Mouse (Mus musculus): ENCODE results near the gene Gipc3. TPM values are rescaled to one million over a fixed set of nuclear protein-coding genes. Genes with fewer than 3 reads are reported as not detected.

Gipc3 gene
- polyA plus RNA-seq, 1 experiment from 2014 or later, result 0.04 TPM

DNA sequence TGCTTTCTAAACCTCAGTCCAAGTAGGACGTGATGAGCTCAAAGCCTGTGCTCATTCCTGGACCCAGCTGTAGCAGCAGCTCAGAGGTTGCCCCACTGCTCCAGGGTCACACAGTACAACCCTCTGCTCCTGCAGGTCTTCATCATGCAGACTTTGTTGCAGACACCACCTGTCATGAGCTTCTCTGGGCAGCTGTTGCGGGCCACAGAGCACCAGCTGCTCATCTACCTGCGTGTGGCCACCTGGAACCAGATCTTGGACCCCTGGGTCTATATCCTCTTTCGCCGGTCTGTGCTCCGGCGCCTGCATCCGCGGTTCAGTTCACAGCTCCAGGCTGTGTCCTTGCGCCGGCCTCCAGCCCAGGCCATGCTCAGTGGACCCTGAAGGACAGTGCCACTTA, 8.7 kb downstream of the Gipc3 start:
- no peaks in the 10 kb centered on the region for H3K36me3 ChIP-seq (ENCODE audit: control insufficient read depth, insufficient read depth)
- H3K9ac ChIP-seq (ENCODE audit: low read depth, low read length), result no peak overlapping the region
- H3K4me3 ChIP-seq (ENCODE audit: low read depth, low read length), result no peak overlapping the region
- WGBS, result 80% methylated on average over 11 of the region's 11 CpGs
- H3K27me3 ChIP-seq (replicated peaks; ENCODE audit: control insufficient read depth, insufficient read depth, low read length), result peaks cover 14% of the 10 kb centered on the region
- TF ChIP-seq CTCF (IDR thresholded peaks at IDR 0.05; ENCODE audit: low read depth), result no peak
- no peak overlapping the region for H3K27ac ChIP-seq (ENCODE audit: low read depth, low read length)
- no peak for ATAC-seq
- no peak overlapping the region for H3K4me2 ChIP-seq (replicated peaks; ENCODE audit: low read depth)
- 0 out of 2 replicates have a peak, but pooled peaks cover 5% of the 10 kb centered on the region for H3K4me1 ChIP-seq (replicated peaks; ENCODE audit: control insufficient read depth, insufficient read depth, low read length)
- H3K9me3 ChIP-seq (ENCODE audit: control insufficient read depth), result no peaks in the 10 kb centered on the region

DNA sequence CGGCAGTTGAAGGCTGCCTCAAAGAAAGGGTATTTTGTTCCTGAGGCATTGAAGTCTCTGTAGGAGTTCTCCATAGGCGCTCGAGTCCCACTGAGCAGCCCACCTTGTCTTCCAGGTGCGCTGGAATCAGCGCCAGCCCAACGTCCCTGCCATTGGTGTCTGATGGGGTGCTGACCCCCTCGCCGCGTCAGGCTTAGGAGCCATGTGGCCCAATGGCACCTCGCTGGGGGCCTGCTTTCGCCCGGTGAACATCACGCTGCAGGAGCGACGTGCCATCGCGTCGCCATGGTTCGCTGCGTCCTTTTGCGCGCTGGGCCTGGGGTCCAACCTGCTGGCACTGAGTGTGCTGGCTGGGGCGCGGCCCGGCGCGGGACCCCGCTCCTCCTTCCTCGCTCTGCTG, 10.8 kb downstream of the Gipc3 start:
- no peak overlapping the region for H3K9ac ChIP-seq (ENCODE audit: low read depth, low read length)

DNA sequence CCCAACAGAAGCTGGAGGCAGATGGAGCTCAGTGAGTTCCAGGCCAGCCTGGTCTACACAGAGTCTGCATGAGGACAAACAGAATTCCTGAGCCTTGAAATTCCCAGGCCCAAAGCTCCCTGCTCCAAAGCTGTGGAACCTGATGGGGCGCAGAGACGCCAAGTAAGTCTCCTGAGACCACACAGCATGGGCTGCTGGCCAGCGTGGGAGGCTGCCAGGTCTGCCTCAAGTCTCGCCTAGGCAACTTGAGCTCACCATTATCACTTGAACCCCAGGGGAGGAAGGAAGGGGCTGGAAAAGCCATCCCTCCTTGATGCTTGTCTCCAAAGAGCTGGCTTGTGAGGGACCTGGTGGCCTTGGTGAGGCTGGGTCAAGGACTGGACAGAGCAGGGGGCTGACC, 13.1 kb downstream of the Gipc3 start:
- Histone ChIP-seq H3K36me3 (ENCODE audit: control insufficient read depth, insufficient read depth) (peaks cover 20% of the 10 kb centered on the region), H3K4me2 (replicated peaks; ENCODE audit: low read depth) (peak overlapping the region; percentile 30; the same call in 1 of the 2 replicates), H3K9ac (ENCODE audit: low read depth, low read length) (no peak overlapping the region; the same call in 1 of the 2 replicates), H3K27ac (ENCODE audit: low read depth, low read length) (peak overlapping the region; percentile 57), H3K9me3 (ENCODE audit: control insufficient read depth) (no peaks in the 10 kb centered on the region), H3K4me1 (replicated peaks; ENCODE audit: control insufficient read depth, insufficient read depth, low read length) (peaks cover 12% of the 10 kb centered on the region; the same call in 1 of the 2 replicates), H3K4me3 (ENCODE audit: low read depth, low read length) (no peak overlapping the region), H3K27me3 (replicated peaks; ENCODE audit: control insufficient read depth, insufficient read depth, low read length) (peaks cover 14% of the 10 kb centered on the region)
- ATAC-seq, result peak; percentile 9; the same call in 1 of the 2 replicates
- WGBS, result 55% methylated on average over 4 of the region's 4 CpGs
- TF ChIP-seq CTCF (IDR thresholded peaks at IDR 0.05; ENCODE audit: low read depth), result no peak

More for the DNA sequence above, 10.8 kb downstream of the Gipc3 start:
- H3K9me3 ChIP-seq (ENCODE audit: control insufficient read depth), result no peaks in the 10 kb centered on the region
- H3K4me2 ChIP-seq (replicated peaks; ENCODE audit: low read depth), result 0 out of 2 replicates have a peak overlapping the region, but pooled peaks have one; percentile 24
- peak overlapping the region; percentile 5; the same call in 1 of the 2 replicates for H3K4me3 ChIP-seq (ENCODE audit: low read depth, low read length)
- WGBS, result 37% methylated on average over 29 of the region's 29 CpGs
- ATAC-seq, result no peak
- H3K36me3 ChIP-seq (ENCODE audit: control insufficient read depth, insufficient read depth), result no peaks in the 10 kb centered on the region
- H3K4me1 ChIP-seq (replicated peaks; ENCODE audit: control insufficient read depth, insufficient read depth, low read length), result peaks cover 12% of the 10 kb centered on the region; the same call in 1 of the 2 replicates
- no peak for TF ChIP-seq CTCF (IDR thresholded peaks at IDR 0.05; ENCODE audit: low read depth)
- H3K27me3 ChIP-seq (replicated peaks; ENCODE audit: control insufficient read depth, insufficient read depth, low read length), result peaks cover 14% of the 10 kb centered on the region
- no peak overlapping the region for H3K27ac ChIP-seq (ENCODE audit: low read depth, low read length)

DNA sequence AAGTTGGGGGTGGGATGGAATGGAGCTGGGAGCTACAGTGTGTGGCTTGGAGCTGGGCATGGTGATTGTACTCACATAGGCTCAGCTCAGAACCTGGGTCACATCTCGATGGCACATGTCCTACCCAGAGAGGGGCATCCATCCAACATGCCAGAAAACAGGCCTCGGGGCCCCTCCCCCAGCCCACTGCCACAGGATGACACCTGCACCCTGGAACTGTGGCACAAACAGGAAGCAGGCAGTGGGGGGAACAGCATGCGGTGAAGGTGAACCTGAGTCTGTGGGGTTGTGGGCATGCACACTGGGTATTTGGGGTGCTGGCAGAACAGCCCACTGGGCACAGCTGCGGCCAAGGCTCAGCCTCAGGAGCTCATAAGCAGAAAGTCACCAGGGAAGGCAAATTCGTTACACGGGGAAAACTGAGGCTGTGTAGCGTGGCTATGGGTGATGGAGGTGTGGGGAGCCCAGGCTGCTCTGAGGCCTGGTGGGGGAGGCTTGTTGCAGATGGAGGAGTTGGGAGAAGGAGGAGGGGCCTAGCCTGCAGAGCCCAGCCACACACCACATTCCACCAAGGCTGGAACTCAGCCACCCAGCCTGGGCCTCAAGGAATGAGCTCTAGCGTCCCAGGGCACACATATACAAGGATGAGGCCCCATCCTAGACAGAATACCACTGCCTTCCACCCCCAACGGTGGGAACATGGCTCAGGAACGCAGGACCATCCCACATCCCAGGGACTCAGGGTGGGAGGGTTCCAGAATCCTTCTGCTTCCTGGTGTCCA, 13.7 kb downstream of the Gipc3 start:
- H3K27me3 ChIP-seq (replicated peaks; ENCODE audit: control insufficient read depth, insufficient read depth, low read length), result peaks cover 14% of the 10 kb centered on the region
- no peak overlapping the region for H3K4me3 ChIP-seq (ENCODE audit: low read depth, low read length)
- H3K27ac ChIP-seq (ENCODE audit: low read depth, low read length), result peak overlapping the region; percentile 60
- ATAC-seq, result peak; percentile 32; the same call in 1 of the 2 replicates
- H3K9me3 ChIP-seq (ENCODE audit: control insufficient read depth), result no peaks in the 10 kb centered on the region
- 60% methylated on average over 10 of the region's 10 CpGs for WGBS
- TF ChIP-seq CTCF (IDR thresholded peaks at IDR 0.05; ENCODE audit: low read depth), result no peak
- peaks cover 27% of the 10 kb centered on the region for H3K36me3 ChIP-seq (ENCODE audit: control insufficient read depth, insufficient read depth)
- H3K9ac ChIP-seq (ENCODE audit: low read depth, low read length), result peak overlapping the region; percentile 13
- peaks cover 12% of the 10 kb centered on the region; the same call in 1 of the 2 replicates for H3K4me1 ChIP-seq (replicated peaks; ENCODE audit: control insufficient read depth, insufficient read depth, low read length)
- H3K4me2 ChIP-seq (replicated peaks; ENCODE audit: low read depth), result peak overlapping the region; percentile 55

DNA sequence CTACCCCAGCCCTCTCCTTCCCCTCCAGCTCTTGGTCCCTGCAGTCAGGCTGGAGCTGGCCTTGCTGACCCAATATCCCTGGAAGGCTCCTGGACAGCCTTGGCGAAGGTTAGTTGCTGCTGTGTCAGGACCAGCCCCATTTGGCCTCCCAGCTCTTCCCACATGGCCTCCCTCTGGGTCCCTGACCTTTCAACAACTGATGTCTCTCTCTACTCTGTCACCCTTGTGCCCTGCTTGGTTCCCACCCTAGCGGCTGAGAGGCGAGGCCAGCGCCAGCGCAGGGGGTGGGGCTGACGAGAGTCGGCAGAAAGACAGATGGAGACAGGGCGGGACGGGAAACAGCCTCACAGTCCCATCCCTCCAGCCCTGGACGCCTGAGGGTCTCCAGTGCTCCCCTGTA, 14.7 kb downstream of the Gipc3 start, which contains the start of gene Tbxa2r:
TSS of gene Tbxa2r (plus strand) at position 346 of the 400 bp plus-strand sequence.
- no peak for ATAC-seq
- Histone ChIP-seq H3K27me3 (replicated peaks; ENCODE audit: control insufficient read depth, insufficient read depth, low read length) (peaks cover 14% of the 10 kb centered on the region), H3K27ac (ENCODE audit: low read depth, low read length) (peak within 1 kb of the TSS; percentile 60; the same call in 1 of the 2 replicates), H3K9ac (ENCODE audit: low read depth, low read length) (peak within 1 kb of the TSS; percentile 13), H3K4me2 (replicated peaks; ENCODE audit: low read depth) (peak within 1 kb of the TSS; percentile 55), H3K4me1 (replicated peaks; ENCODE audit: control insufficient read depth, insufficient read depth, low read length) (peaks cover 12% of the 10 kb centered on the region; the same call in 1 of the 2 replicates), H3K36me3 (ENCODE audit: control insufficient read depth, insufficient read depth) (peaks cover 37% of the 10 kb centered on the region), H3K9me3 (ENCODE audit: control insufficient read depth) (no peaks in the 10 kb centered on the region), H3K4me3 (ENCODE audit: low read depth, low read length) (no peak within 1 kb of the TSS)
- 6% methylated on average over 10 of the region's 10 CpGs for WGBS
- peak; percentile 45 for TF ChIP-seq CTCF (IDR thresholded peaks at IDR 0.05; ENCODE audit: low read depth)

DNA sequence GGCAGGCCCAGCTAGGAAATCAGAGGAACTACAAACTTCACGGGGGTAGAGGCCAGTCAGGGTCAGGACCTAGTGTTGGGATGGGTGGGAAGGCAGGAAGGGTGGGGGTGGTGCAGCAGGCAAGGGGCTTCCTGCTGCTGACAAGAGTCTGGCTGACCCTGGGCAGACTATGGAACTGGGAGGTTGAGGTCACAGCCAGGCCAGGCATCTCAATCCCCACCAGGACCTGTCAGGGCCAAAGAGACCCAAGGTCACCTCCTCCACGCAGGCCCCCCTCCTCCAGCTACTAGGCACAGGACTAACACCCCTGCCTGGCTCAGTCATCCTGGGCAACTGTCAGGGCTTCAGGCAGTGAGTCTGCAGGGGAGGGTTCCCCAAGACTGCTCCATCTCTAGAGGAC, 15.1 kb downstream of the Gipc3 start:
- no peak for TF ChIP-seq CTCF (IDR thresholded peaks at IDR 0.05; ENCODE audit: low read depth)
- no peaks in the 10 kb centered on the region for H3K9me3 ChIP-seq (ENCODE audit: control insufficient read depth)
- H3K4me3 ChIP-seq (ENCODE audit: low read depth, low read length), result no peak overlapping the region
- H3K36me3 ChIP-seq (ENCODE audit: control insufficient read depth, insufficient read depth), result peaks cover 41% of the 10 kb centered on the region
- H3K4me2 ChIP-seq (replicated peaks; ENCODE audit: low read depth), result no peak overlapping the region
- WGBS, result 22% methylated on average over 2 of the region's 2 CpGs
- ATAC-seq, result no peak
- peak overlapping the region; percentile 60; the same call in 1 of the 2 replicates for H3K27ac ChIP-seq (ENCODE audit: low read depth, low read length)
- peaks cover 9% of the 10 kb centered on the region for H3K27me3 ChIP-seq (replicated peaks; ENCODE audit: control insufficient read depth, insufficient read depth, low read length)
- H3K9ac ChIP-seq (ENCODE audit: low read depth, low read length), result peak overlapping the region; percentile 11; the same call in 1 of the 2 replicates
- peaks cover 12% of the 10 kb centered on the region; the same call in 1 of the 2 replicates for H3K4me1 ChIP-seq (replicated peaks; ENCODE audit: control insufficient read depth, insufficient read depth, low read length)

Measured in intestine, postnatal 0 days (tissue).